Mouse (Mus musculus) limb, embryonic 11.5 days (tissue): ENCODE data around the gene Ube2l6. TPM values are rescaled to one million over a fixed set of nuclear protein-coding genes. Genes with fewer than 3 reads are reported as not detected.
A peak's percentile ranks its signal among the peaks of the same experiment; 100 is the strongest.

Experiments
- ATAC-seq: fragments of 200-750 bp; cut with Nextera tagmentation; 2 replicates; pipeline ENCODE4 v1.8.0; 2017; ENCODE audit warnings: low read depth; ENCODE audit not compliant: insufficient number of reproducible peaks, low FRiP score, low TSS enrichment
- DNase-seq: peaks from one replicate; pipeline ENCODE4 v3.0.0-alpha.2; 2015; ENCODE audit warnings: low spot score
- H3K27ac ChIP-seq: fragments of 300-500 bp; sonication (generic); replicated peaks from 2 replicates; pipeline ENCODE4 v1.5.1; 2014; ENCODE audit warnings: low read depth, mild to moderate bottlenecking, low read length
- H3K27me3 ChIP-seq: fragments of 300-500 bp; sonication (generic); 2 replicates; pipeline ENCODE4 v1.6.1; 2014; ENCODE audit warnings: mild to moderate bottlenecking, low read length, mixed read lengths; ENCODE audit not compliant: control insufficient read depth, insufficient read depth
- H3K36me3 ChIP-seq: fragments of 300-500 bp; sonication (generic); 2 replicates; pipeline ENCODE4 v1.6.1; 2014; ENCODE audit warnings: mild to moderate bottlenecking, low read length, moderate library complexity, mixed read lengths; ENCODE audit not compliant: control insufficient read depth, insufficient read depth
- H3K4me1 ChIP-seq: fragments of 300-500 bp; sonication (generic); 2 replicates; pipeline ENCODE4 v1.6.1; 2014; ENCODE audit warnings: low read length, mixed read lengths; ENCODE audit not compliant: control insufficient read depth, insufficient read depth
- H3K4me2 ChIP-seq: fragments of 300-500 bp; sonication (generic); 2 replicates; pipeline ENCODE4 v1.6.1; 2014; ENCODE audit warnings: low read depth, mild to moderate bottlenecking, moderate library complexity; ENCODE audit not compliant: severe bottlenecking
- H3K4me3 ChIP-seq: fragments of 300-500 bp; sonication (generic); 2 replicates; pipeline ENCODE4 v1.5.1; 2014; ENCODE audit warnings: low read depth, low read length
- H3K9ac ChIP-seq: fragments of 300-500 bp; sonication (generic); 2 replicates; pipeline ENCODE4 v1.6.1; 2014; ENCODE audit warnings: mild to moderate bottlenecking, low read length
- H3K9me3 ChIP-seq: fragments of 300-500 bp; sonication (generic); 2 replicates; pipeline ENCODE4 v1.6.1; 2016; ENCODE audit warnings: low read length; ENCODE audit not compliant: control insufficient read depth
- WGBS: fragments of 180-500 bp; shearing (Covaris S2); extraction: QIAGEN DNeasy Blood & Tissue Kit; methylation state at CpG from one replicate; pipeline ENCODE4 v1.1.7; 2014; 5-methylcytosine and 5-hydroxymethylcytosine counted together
- polyA plus RNA-seq: library from polyadenylated mRNA; unstranded; fragments of >200 nt; fragmentation: Nextera tagmentation; extraction: Ambion mirVana; gene quantifications from 2 replicates; pipeline ENCODE4 v1.2.1, GENCODE M21; 2014

Gene Ube2l6
- polyA plus RNA-seq, 1 experiment from 2014 or later, result 23.3 TPM

GRCm38 (mm10) chr2:84841905-84842304 is 43.3 kb downstream of the Ube2l6 start:
- H3K9ac ChIP-seq, result peak overlapping the region; percentile 14; the same call in 1 of the 2 replicates
- no peak for ATAC-seq
- H3K4me3 ChIP-seq, result no peak overlapping the region
- H3K27ac ChIP-seq, result no peak overlapping the region
- H3K9me3 ChIP-seq, result no peaks in the 10 kb centered on the region
- peaks cover 9% of the 10 kb centered on the region for H3K4me1 ChIP-seq
- H3K4me2 ChIP-seq, result peak overlapping the region; percentile 91; the same call in 1 of the 2 replicates
- DNase-seq, result no peak
- peaks cover 2% of the 10 kb centered on the region for H3K36me3 ChIP-seq
- H3K27me3 ChIP-seq, result no peaks in the 10 kb centered on the region

DNA sequence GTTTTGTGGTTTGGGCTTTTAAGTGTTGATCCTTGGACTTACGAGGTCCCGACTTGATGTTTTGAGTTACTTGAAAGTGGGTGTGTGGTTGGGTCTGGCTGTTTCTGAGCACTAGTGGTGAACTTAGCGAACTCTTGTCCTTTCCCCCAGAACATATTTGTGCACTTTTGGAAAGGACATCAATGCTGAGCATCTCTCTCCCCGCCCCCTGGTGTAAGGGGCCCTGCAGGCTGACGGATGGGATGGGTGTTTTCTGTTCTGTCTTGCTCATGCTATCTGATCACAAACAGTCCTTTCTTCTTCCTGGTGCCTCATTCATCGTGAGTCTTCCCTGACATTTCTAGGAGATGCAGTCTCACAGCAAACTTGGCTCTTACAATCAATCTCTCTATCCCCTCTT is 45.0 kb downstream of the Ube2l6 start:
- ATAC-seq, result no peak
- 84% methylated on average over 6 of the region's 6 CpGs for WGBS

GRCm38 (mm10) chr2:84845226-84845625 is 46.6 kb downstream of the Ube2l6 start:
- no peak for ATAC-seq
- Histone ChIP-seq H3K9ac (no peak overlapping the region), H3K9me3 (no peaks in the 10 kb centered on the region), H3K27ac (no peak overlapping the region), H3K4me3 (no peak overlapping the region), H3K4me1 (peaks cover 9% of the 10 kb centered on the region), H3K27me3 (no peaks in the 10 kb centered on the region), H3K36me3 (peaks cover 8% of the 10 kb centered on the region), H3K4me2 (no peak overlapping the region)
- DNase-seq, result no peak
- 82% methylated on average over 1 of the region's 1 CpGs for WGBS

More for the DNA sequence above, 45.0 kb downstream of the Ube2l6 start:
- DNase-seq, result no peak
- Histone ChIP-seq H3K4me2 (no peak overlapping the region), H3K9ac (no peak overlapping the region), H3K36me3 (peaks cover 5% of the 10 kb centered on the region), H3K27me3 (no peaks in the 10 kb centered on the region), H3K4me3 (no peak overlapping the region), H3K4me1 (peaks cover 9% of the 10 kb centered on the region), H3K9me3 (no peaks in the 10 kb centered on the region), H3K27ac (no peak overlapping the region)

DNA sequence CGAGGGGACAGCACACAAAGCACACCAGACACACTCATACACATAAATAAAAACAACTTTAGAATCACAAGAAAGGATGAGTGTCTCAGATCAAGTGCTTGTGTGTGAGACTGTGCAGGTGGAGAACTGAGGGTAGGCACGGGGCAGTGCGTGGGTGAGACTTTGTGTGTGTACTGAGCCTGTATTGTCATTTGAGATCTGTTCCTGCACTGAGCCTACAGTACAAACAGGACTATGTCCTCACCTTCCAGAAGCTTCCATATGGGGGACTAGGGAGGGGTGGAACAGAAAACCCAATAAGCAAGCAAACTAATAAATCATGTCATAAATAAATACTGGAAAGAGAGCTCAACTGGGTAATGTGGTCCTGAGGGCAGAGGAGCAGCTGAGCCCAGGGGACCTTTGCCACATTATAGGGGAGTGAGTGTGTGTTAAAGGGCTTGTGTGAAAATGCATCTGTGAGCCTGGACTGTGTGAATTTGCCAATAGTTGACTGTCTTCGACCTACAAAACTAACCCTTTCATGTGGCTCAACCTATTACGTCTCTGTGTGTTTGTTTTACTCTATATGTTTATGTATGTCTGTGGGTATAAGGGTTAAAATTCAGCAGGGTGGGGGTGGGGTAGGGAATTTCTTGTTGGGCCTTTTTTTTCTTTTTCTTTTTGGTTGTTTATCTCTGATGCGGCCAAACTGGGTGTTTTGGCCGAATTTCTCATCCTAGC is 51.9 kb downstream of the Ube2l6 start:
- Histone ChIP-seq H3K4me3 (no peak overlapping the region), H3K9me3 (no peaks in the 10 kb centered on the region), H3K4me1 (peaks cover 3% of the 10 kb centered on the region; the same call in 1 of the 2 replicates), H3K27me3 (no peaks in the 10 kb centered on the region), H3K9ac (no peak overlapping the region), H3K4me2 (no peak overlapping the region), H3K36me3 (peaks cover 10% of the 10 kb centered on the region; the same call in 1 of the 2 replicates), H3K27ac (no peak overlapping the region)
- 58% methylated on average over 7 of the region's 7 CpGs for WGBS
- DNase-seq (no peak), ATAC-seq (no peak)

DNA sequence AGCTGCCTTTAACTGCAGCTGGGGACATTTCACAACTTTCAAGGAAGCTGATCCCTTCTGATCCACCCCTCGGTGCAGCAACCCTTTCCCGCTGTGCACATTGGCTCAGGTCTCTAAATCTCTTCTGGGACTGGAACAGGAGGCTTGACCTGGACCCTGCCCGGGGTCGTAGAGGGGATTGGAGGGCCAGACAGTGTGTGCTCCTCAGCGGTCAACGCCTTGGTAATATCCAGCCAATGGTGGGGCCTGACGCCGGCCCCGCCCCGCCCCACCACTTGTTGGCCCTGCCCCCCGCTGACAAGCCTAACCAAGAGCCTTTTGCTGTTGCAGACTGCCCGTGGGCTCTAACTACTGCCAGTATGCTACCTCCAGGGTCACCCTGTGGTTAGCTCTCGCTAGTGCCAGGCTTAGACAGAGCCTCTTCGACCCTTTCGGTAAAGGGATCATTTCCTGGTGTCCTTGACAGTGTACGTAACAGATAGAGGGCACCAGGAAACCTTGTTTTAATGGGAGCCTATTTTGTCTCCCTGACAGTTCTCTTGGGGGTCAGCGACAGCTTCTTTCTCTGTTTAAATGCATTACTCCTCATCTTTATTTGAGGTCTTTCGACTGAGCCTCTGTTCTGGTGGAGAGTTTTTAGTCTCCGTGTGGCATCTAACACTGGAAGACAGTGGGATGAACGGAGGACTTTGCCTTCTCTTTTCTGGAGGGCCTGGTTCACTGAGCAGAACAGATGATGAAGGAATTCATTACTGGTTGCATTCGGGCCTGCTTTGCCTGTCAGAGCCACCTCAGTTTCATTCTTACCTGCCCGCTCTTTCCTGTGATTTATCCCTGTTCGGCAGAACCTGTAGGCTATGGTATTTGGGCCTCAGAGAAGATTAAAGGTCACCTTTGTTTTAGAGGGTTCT is 52.8 kb downstream of the Ube2l6 start:
- no peaks in the 10 kb centered on the region for H3K27me3 ChIP-seq
- H3K4me1 ChIP-seq, result peaks cover 3% of the 10 kb centered on the region; the same call in 1 of the 2 replicates
- 35% methylated on average over 23 of the region's 23 CpGs for WGBS
- no peak overlapping the region for H3K4me2 ChIP-seq
- peaks cover 10% of the 10 kb centered on the region; the same call in 1 of the 2 replicates for H3K36me3 ChIP-seq
- H3K9ac ChIP-seq, result no peak overlapping the region
- peak; percentile 49 for DNase-seq
- ATAC-seq, result peak; percentile 14; the same call in 1 of the 2 replicates
- no peak overlapping the region for H3K4me3 ChIP-seq
- H3K27ac ChIP-seq, result no peak overlapping the region
- H3K9me3 ChIP-seq, result no peaks in the 10 kb centered on the region

GRCm38 (mm10) chr2:84855732-84856131 is 57.1 kb downstream of the Ube2l6 start:
- DNase-seq, result peak; percentile 52
- 67% methylated on average over 2 of the region's 2 CpGs for whole genome bisulfite sequencing
- Histone ChIP-seq H3K4me2 (no peak overlapping the region), H3K36me3 (peaks cover 14% of the 10 kb centered on the region), H3K9me3 (no peaks in the 10 kb centered on the region), H3K4me1 (peaks cover 3% of the 10 kb centered on the region; the same call in 1 of the 2 replicates), H3K9ac (no peak overlapping the region), H3K4me3 (no peak overlapping the region), H3K27ac (no peak overlapping the region), H3K27me3 (no peaks in the 10 kb centered on the region)
- ATAC-seq, result peak; percentile 46; the same call in 1 of the 2 replicates

DNA sequence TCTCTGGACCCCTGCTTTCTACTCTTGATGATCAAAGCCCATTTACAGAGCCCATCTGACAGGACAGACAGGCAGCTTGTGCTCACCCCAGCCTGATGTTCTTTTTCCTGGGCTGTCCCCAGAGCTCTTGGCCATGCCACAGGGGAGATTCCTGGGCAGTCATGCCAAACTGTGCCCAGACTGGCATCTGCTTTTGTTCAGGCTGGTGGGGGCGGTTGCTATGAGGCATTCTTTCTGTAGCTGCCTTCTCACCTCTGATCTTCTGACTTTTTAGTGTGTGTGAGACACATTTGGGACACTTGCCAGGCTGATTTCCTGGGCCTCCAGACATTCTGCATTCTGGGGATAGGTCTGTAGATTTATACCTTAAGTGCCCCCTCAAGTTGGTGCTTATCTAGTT is 59.9 kb downstream of the Ube2l6 start:
- Histone ChIP-seq H3K27ac (no peak overlapping the region), H3K9me3 (no peaks in the 10 kb centered on the region), H3K9ac (no peak overlapping the region), H3K36me3 (peaks cover 23% of the 10 kb centered on the region), H3K27me3 (no peaks in the 10 kb centered on the region), H3K4me3 (no peak overlapping the region), H3K4me2 (no peak overlapping the region), H3K4me1 (no peaks in the 10 kb centered on the region)
- WGBS, result 83% methylated on average over 1 of the region's 1 CpGs
- ATAC-seq, result no peak
- DNase-seq, result no peak
